Mouse (Mus musculus) liver, adult 2 months (tissue): ENCODE measurements around the gene Hoxd11.

Experiments used
- CTCF ChIP-seq: fragments of 200-500 bp; IDR thresholded peaks from 2 replicates; pipeline ENCODE4 v1.5.1; 2011; ENCODE audit warnings: low read depth, low read length, control low read depth
- POLR2A ChIP-seq: fragments of 200-500 bp; IDR thresholded peaks from 2 replicates; pipeline ENCODE4 v1.6.1; 2011; ENCODE audit warnings: low read length, control low read depth; ENCODE audit not compliant: insufficient read depth; ENCODE audit errors: extremely low read depth

GRCm38 (mm10) chr2:74720955-74721491, 41.7 kb downstream of the Hoxd11 start:
- no peak for TF ChIP-seq CTCF
- TF ChIP-seq POLR2A, result no peak
